Mouse (Mus musculus) ovary, adult 18-20 months (tissue): ENCODE measurements around the gene Drc3.

Experiments used
- DNase-seq: peaks from one replicate; pipeline ENCODE4 v3.0.0; 2022; ENCODE audit warnings: low spot score, mixed read lengths

The Drc3 gene

GRCm38 (mm10) chr11:60338291-60338690 lies 14.8 kb upstream of the Drc3 start:
- no peak for DNase-seq

- DNase-seq, result no peak
These were observed 13.8 kb upstream of the Drc3 start for GRCm38 (mm10) chr11:60339361-60339760.

GRCm38 (mm10) chr11:60345868-60346267 lies 7.3 kb upstream of the Drc3 start:
- no peak for DNase-seq

DNA sequence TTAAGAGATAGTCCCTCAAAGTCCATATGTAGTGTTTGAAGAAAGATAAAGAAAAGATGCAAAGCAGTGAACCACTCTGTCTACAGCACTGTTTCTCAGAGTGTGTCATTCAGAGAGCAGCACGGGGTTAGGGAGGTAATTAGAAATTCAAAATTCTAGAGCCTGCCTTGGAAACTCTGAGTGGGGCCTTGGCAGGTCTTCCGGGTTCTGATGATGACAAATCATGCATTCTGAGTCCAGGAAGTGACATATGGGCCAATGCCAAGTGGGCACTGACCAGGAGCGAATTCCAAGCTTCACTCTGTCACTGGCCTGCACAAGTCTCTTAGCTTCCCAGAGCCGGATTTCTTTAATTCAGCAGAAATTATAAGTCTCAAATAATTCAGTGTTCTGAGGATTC lies 6.6 kb upstream of the Drc3 start:
- no peak for DNase-seq

- no peak for DNase-seq
These were observed 1.7 kb upstream of the Drc3 start for GRCm38 (mm10) chr11:60351388-60351787.

- DNase-seq, result peak; percentile 42
These were observed 1.2 kb upstream of the Drc3 start for GRCm38 (mm10) chr11:60351925-60352371.

DNA sequence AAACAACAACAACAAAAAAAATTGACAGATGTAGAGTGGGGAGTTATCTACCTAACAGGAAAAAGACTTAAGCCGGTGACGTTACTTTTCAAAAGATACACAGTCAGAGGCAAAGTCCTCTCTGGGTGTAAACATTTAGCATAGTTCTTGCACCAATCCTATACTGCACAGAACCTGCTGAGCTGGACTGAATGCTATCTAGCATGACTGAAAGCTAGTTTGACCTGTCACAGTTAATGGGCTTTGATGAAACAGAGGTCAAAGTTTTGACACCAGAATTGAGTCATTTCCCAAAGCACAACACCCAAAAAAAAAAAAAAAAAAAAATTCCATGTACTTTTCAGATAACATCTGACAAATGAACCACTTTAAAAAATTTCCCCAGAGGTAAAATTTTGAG lies 2.8 kb downstream of the Drc3 start:
- DNase-seq, result no peak

- no peak for DNase-seq
These were observed 4.0 kb downstream of the Drc3 start for GRCm38 (mm10) chr11:60357116-60357515.

DNA sequence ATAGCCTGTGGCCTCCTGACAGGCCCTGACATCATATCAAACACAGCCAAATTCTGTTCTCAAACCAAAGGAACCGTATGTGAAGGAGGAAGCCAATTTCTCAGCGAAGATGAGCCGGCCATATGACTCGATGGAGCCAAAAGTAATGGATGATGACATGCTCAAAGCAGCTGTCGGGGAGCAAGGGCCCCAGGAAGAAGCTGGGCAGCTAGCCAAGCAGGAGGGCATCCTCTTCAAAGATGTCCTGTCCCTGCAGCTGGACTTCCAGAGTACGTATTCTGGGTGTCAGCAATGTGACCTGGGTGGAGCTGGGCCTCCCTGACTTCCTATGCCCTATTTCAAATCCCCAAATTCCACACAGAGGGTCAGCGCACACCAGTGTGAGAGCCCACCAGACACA lies 5.4 kb downstream of the Drc3 start:
- no peak for DNase-seq

DNA sequence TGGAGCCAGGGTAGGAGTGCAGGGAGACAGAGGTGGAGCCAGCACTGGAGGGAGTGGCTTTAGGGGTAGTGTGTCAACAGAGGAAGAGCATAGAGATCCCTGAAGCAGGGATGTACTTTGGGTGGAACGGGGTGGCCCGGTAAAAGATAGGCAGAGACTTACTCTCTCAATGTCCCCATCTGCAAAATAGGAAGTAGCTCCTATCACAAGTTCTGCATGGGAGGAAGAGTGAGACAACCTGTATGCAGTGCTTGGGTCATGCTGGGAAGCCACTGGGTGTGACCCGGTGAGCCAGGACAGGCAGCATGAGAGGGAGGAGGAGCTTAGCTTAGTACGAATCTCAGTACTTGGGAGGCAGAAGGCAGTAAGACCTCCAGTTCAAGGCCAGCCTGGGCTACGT lies 6.0 kb downstream of the Drc3 start:
- no peak for DNase-seq

GRCm38 (mm10) chr11:60359936-60360335 lies 6.8 kb downstream of the Drc3 start:
- no peak for DNase-seq

DNA sequence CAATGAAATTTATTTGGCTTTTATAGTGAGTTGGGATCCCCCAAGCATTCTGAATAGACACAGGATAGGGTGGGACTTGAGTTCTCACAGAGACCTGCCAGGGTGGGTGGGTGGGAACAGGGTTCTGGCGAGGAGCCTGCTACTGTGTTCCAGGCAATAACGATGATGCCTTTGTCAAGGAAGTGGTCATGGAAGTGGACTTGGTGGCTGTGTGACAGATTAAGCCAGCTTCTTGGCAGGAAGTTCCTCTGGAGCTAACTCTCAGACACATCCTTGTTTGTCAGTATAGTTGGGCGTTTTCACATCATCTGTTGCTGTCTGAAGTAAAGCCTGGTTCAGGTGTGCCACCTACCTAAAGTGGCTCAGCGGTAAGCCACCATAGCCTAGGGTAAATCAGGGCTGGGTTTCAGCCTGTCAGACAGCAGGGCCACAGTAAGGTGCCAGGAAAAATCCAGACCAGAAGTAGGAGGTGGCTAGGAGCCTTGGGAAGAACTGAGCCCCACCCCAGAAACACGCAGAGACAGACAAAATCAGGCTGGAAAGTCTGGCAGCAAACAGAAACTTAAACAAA lies 7.6 kb downstream of the Drc3 start:
- no peak for DNase-seq

- DNase-seq, result no peak
These were observed 13.3 kb downstream of the Drc3 start for GRCm38 (mm10) chr11:60366239-60367019.

- no peak for DNase-seq
These were observed 14.1 kb downstream of the Drc3 start for GRCm38 (mm10) chr11:60367256-60367655.

- DNase-seq, result no peak
These were observed 15.8 kb downstream of the Drc3 start for GRCm38 (mm10) chr11:60368909-60369308.

DNA sequence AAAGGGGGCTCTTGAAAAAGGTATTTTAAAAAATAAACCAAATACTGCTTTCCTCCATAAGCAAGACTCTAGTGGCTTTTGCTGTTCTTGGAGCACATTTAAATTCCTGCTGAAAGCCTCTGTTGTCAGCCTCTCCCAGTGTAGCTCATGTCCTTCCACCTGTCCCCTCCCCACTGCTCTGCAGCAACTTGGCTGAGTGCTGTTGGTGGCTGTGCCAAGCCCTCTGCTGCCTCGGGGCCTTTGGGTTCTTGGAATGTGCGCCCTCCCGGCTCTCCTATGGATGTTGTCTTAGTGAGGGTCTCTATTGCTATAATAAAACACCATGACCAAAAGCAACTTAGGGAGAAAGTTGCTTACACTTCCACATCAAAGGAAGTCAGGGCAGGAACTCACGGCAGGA lies 16.3 kb downstream of the Drc3 start:
- DNase-seq, result no peak

DNA sequence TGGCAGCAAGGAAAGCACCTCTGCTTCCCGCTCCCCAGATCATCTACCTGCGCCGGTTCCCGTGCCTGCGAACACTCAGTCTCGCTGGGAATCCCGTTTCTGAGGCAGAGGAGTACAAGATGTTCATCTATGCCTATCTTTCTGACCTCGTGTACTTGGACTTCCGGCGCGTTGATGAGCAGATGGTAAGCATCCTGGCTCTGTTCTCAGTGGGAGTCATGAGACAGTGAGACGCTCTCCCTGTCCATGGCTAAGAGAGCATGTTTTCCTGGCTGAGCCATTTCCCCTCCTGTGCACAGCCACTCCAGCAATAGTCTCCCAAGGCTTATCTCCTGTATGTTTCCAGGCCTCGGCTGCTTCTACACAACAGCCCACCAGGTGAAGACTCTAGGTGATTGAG lies 17.3 kb downstream of the Drc3 start:
- no peak for DNase-seq

DNA sequence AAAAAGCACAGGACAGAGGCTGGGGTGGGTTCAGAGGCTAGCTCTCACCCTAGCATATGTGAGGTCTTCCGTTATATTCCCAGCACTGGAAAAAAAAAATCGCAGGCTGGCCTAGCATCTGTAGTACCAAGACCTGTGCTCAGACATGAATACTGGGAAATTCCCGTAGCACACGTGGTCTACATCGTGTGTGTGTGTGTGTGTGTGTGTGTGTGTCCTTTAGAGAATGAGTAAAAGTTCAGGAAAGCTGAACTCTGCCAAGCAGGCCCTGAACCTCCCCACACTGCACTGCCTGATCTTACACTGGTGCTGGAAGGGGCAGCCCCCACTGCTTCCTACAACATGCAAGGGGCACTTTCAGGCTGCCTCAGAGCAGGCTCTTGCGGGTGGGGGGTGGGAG lies 21.4 kb downstream of the Drc3 start:
- DNase-seq, result no peak

DNA sequence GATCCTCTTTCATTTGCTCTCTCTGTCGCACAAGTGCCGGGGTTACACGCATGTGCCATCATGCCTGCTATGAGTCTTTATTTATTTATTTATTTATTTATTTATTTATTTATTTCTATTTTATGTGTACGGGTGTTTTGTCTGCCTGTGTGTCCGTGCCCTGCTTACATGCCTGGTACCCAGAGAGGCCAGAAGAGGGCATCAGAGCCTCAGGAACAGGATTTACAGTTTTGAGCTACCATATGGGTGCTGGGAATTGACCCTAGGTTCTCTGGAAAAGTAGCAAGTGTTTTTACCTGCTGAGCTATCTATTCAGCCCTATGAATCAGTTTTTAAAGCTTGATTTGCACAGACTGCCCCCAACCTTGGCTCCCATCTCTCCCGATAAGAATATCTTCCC lies 30.4 kb downstream of the Drc3 start:
- DNase-seq, result no peak

DNA sequence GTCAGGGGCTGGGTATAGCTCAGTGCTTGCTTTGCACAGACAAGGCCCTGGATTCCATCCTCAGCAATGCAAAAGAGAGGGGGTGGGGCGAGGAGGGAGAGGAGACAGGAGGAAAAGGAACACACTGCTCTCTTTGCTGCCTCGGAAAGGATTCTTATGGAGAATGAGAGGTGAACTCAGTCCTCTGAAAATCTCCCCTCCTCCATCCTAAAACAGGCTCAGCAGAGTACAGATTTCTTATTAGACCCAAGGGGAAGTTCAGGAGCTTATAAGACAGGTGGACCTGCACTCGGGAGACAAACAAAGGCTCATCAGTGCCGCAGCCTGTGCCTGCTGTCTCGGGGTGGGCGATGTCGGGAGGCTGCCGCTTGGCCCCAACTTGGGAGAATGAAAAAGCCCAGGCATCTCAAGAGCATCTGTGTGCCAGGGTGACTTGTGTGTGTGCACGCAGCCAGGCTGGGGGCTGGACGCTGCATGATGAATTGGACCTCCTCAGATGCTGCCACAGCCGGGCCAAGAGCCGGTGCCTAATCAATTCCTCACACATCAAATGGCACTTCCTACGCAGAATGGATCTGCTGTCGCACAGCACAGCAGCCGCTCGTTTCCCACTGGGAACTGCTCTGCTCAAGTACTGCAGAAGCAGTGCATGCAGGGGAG lies 31.8 kb downstream of the Drc3 start:
- DNase-seq, result no peak

DNA sequence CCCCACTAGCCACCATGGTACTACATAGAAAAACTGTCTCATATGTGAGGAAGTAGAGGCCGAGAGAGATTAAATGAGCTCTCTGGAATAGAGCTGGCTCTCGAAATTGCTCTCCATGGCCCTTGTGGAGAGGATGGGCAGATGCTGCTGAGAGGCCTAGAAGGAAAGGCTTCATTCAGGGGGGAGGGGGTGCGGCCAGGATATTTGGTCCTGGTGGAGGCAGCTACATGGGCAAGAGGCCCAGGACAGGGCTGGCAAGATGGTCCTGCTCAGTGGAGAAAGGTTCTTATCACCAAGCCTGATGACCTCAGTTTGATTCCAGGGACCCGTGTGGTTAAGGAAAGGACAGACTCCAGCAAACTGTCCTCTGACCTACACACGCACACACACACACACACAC lies 32.8 kb downstream of the Drc3 start:
- no peak for DNase-seq

DNA sequence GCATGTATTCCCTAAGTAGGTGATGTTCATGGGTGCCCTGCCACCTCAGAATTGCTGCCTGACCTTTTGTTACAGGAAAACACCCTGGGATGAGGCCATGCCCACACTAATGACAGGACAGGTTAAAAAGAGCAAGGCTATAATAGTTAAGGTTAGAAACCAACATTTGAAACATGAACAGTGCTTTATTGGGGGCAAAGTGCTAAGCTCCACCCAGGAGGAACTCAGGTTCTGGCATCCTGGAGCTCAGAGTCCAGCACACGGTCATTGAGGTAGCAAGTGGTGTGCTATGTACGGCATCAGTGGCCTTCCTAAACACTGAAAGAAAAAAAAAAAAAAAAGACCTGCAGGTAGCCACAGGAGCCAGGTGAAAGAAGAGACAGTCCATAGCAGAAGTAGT lies 34.8 kb downstream of the Drc3 start:
- no peak for DNase-seq

GRCm38 (mm10) chr11:60391346-60391745 lies 38.2 kb downstream of the Drc3 start:
- no peak for DNase-seq
